Mouse (Mus musculus) midbrain, embryonic 13.5 days (tissue): ENCODE data around the gene Emilin1. TPM values are rescaled to one million over a fixed set of nuclear protein-coding genes. Genes with fewer than 3 reads are reported as not detected.
"Not testable (repeated sequence)": the region's sequence is repeated elsewhere in the genome, so short reads cannot be mapped to it uniquely, and the experiment has no call there.

Source experiments
- ATAC-seq: fragments of 200-750 bp; cut with Nextera tagmentation; 2 replicates; pipeline ENCODE4 v1.8.0; 2017; ENCODE audit warnings: mild to moderate bottlenecking, moderate TSS enrichment, moderate library complexity
- H3K27ac ChIP-seq: fragments of 300-500 bp; sonication (generic); 2 replicates; pipeline ENCODE4 v1.5.1; 2015; ENCODE audit warnings: inconsistent platforms, mild to moderate bottlenecking, moderate library complexity
- H3K27me3 ChIP-seq: fragments of 300-500 bp; sonication (generic); 2 replicates; pipeline ENCODE4 v1.6.1; 2015; ENCODE audit warnings: mild to moderate bottlenecking, inconsistent platforms
- H3K36me3 ChIP-seq: fragments of 300-500 bp; sonication (generic); 2 replicates; pipeline ENCODE4 v1.6.1; 2015; ENCODE audit warnings: mild to moderate bottlenecking, inconsistent platforms
- H3K4me1 ChIP-seq: fragments of 300-500 bp; sonication (generic); replicated peaks from 2 replicates; pipeline ENCODE4 v1.6.1; 2015; ENCODE audit warnings: inconsistent platforms
- H3K4me2 ChIP-seq: fragments of 300-500 bp; sonication (generic); replicated peaks from 2 replicates; pipeline ENCODE4 v1.6.1; 2015; ENCODE audit warnings: moderate library complexity, mild to moderate bottlenecking, inconsistent platforms
- H3K4me3 ChIP-seq: fragments of 300-500 bp; sonication (generic); replicated peaks from 2 replicates; pipeline ENCODE4 v1.5.1; 2015; ENCODE audit warnings: mild to moderate bottlenecking, inconsistent platforms
- H3K9ac ChIP-seq: fragments of 300-500 bp; sonication (generic); replicated peaks from 2 replicates; pipeline ENCODE4 v1.6.1; 2015; ENCODE audit warnings: mild to moderate bottlenecking, inconsistent platforms
- H3K9me3 ChIP-seq: fragments of 300-500 bp; sonication (generic); 2 replicates; pipeline ENCODE4 v1.6.1; 2016; ENCODE audit warnings: mild to moderate bottlenecking, inconsistent platforms
- WGBS: fragments of 180-500 bp; shearing (Covaris S2); methylation state at CpG from one replicate; pipeline ENCODE4 v1.1.7; 2015; 5-methylcytosine and 5-hydroxymethylcytosine counted together
- polyA plus RNA-seq: library from polyadenylated mRNA; unstranded; fragments of >200 nt; fragmentation: Nextera tagmentation; extraction: Ambion mirVana; gene quantifications from 2 replicates; pipeline ENCODE4 v1.2.1, GENCODE M21; 2015

Gene Emilin1
- polyA plus RNA-seq, 1 experiment from 2014 or later: 16.6 TPM

GRCm38 (mm10) chr5:30881839-30882238 is 31.4 kb upstream of the Emilin1 start:
- H3K4me1 ChIP-seq, ATAC-seq, H3K27ac ChIP-seq, H3K9me3 ChIP-seq, H3K9ac ChIP-seq, H3K4me3 ChIP-seq, H3K4me2 ChIP-seq, H3K27me3 ChIP-seq: not testable (repeated sequence)
- H3K36me3 ChIP-seq: peaks cover 14% of the 10 kb centered on the region
- 85% methylated on average over 4 of the region's 4 CpGs for WGBS

- Histone ChIP-seq H3K4me3 (no peak overlapping the region), H3K27ac (no peak overlapping the region), H3K27me3 (no peaks in the 10 kb centered on the region), H3K9me3 (no peaks in the 10 kb centered on the region), H3K4me1 (peaks cover 25% of the 10 kb centered on the region), H3K36me3 (peaks cover 7% of the 10 kb centered on the region), H3K4me2 (peak overlapping the region; percentile 64; the same call in 1 of the 2 replicates), H3K9ac (no peak overlapping the region)
- 44% methylated on average over 4 of the region's 4 CpGs for WGBS
- no peak for ATAC-seq
These were observed 27.0 kb upstream of the Emilin1 start for GRCm38 (mm10) chr5:30886209-30886608.

- Histone ChIP-seq H3K9me3 (no peaks in the 10 kb centered on the region), H3K9ac (peak overlapping the region; percentile 73), H3K4me2 (peak overlapping the region; percentile 64), H3K4me1 (peaks cover 25% of the 10 kb centered on the region), H3K4me3 (peak overlapping the region; percentile 77), H3K27ac (peak overlapping the region; percentile 96), H3K27me3 (no peaks in the 10 kb centered on the region), H3K36me3 (peaks cover 12% of the 10 kb centered on the region)
- 30% methylated on average over 5 of the region's 5 CpGs for WGBS
- ATAC-seq: no peak
These were observed 26.5 kb upstream of the Emilin1 start for GRCm38 (mm10) chr5:30886731-30887130.

- peak overlapping the region; percentile 77 for H3K4me3 ChIP-seq
- ATAC-seq: peak; percentile 69
These were observed 25.9 kb upstream of the Emilin1 start for GRCm38 (mm10) chr5:30887331-30887761.

GRCm38 (mm10) chr5:30887858-30888336 is 25.3 kb upstream of the Emilin1 start:
- H3K36me3 ChIP-seq: peaks cover 24% of the 10 kb centered on the region
- peak overlapping the region; percentile 73 for H3K9ac ChIP-seq
- WGBS: under 1% methylated on average over 28 of the region's 28 CpGs
- H3K4me1 ChIP-seq: peaks cover 25% of the 10 kb centered on the region
- H3K9me3 ChIP-seq: no peaks in the 10 kb centered on the region
- peak overlapping the region; percentile 64 for H3K4me2 ChIP-seq
- H3K4me3 ChIP-seq: peak overlapping the region; percentile 77
- no peaks in the 10 kb centered on the region for H3K27me3 ChIP-seq
- H3K27ac ChIP-seq: peak overlapping the region; percentile 96
- ATAC-seq: peak; percentile 82

More at GRCm38 (mm10) chr5:30887331-30887761, 25.9 kb upstream of the Emilin1 start:
- H3K9me3 ChIP-seq: no peaks in the 10 kb centered on the region
- H3K4me1 ChIP-seq: peaks cover 25% of the 10 kb centered on the region
- peak overlapping the region; percentile 64 for H3K4me2 ChIP-seq
- peak overlapping the region; percentile 73 for H3K9ac ChIP-seq
- no peaks in the 10 kb centered on the region for H3K27me3 ChIP-seq
- peak overlapping the region; percentile 96 for H3K27ac ChIP-seq
- H3K36me3 ChIP-seq: peaks cover 18% of the 10 kb centered on the region
- 0% methylated on average over 19 of the region's 19 CpGs for WGBS

- Histone ChIP-seq H3K4me2 (peak within 1 kb of the TSS; percentile 64), H3K9ac (peak within 1 kb of the TSS; percentile 86), H3K4me1 (peaks cover 25% of the 10 kb centered on the region), H3K9me3 (no peaks in the 10 kb centered on the region), H3K36me3 (peaks cover 30% of the 10 kb centered on the region), H3K27me3 (no peaks in the 10 kb centered on the region), H3K4me3 (peak within 1 kb of the TSS; percentile 77), H3K27ac (peak within 1 kb of the TSS; percentile 96)
- WGBS: under 1% methylated on average over 40 of the region's 42 CpGs
- peak; percentile 92 for ATAC-seq
These were observed 24.7 kb upstream of the Emilin1 start, which contains the start of gene Agbl5 for GRCm38 (mm10) chr5:30888337-30889087. Gene Agbl5, plus strand, starts transcription at chr5:30888694.

GRCm38 (mm10) chr5:30889088-30889754 is 24.0 kb upstream of the Emilin1 start:
- peak overlapping the region; percentile 86 for H3K9ac ChIP-seq
- peak overlapping the region; percentile 64 for H3K4me2 ChIP-seq
- H3K36me3 ChIP-seq: peaks cover 37% of the 10 kb centered on the region
- H3K9me3 ChIP-seq: no peaks in the 10 kb centered on the region
- peak overlapping the region; percentile 77 for H3K4me3 ChIP-seq
- no peaks in the 10 kb centered on the region for H3K27me3 ChIP-seq
- ATAC-seq: peak; percentile 37
- H3K4me1 ChIP-seq: peaks cover 25% of the 10 kb centered on the region
- WGBS: 1% methylated on average over 31 of the region's 42 CpGs
- H3K27ac ChIP-seq: peak overlapping the region; percentile 96

GRCm38 (mm10) chr5:30890375-30890774 is 22.8 kb upstream of the Emilin1 start:
- Histone ChIP-seq H3K27me3 (no peaks in the 10 kb centered on the region), H3K36me3 (peaks cover 49% of the 10 kb centered on the region), H3K27ac (no peak overlapping the region), H3K4me1 (peaks cover 25% of the 10 kb centered on the region), H3K4me2 (peak overlapping the region; percentile 64), H3K9ac (peak overlapping the region; percentile 86), H3K4me3 (peak overlapping the region; percentile 77), H3K9me3 (no peaks in the 10 kb centered on the region)
- 87% methylated on average over 7 of the region's 7 CpGs for WGBS
- no peak for ATAC-seq

GRCm38 (mm10) chr5:30901860-30902259 is 11.3 kb upstream of the Emilin1 start:
- Histone ChIP-seq H3K9me3 (no peaks in the 10 kb centered on the region), H3K36me3 (peaks cover 75% of the 10 kb centered on the region), H3K27ac (no peak overlapping the region), H3K4me2 (no peak overlapping the region), H3K4me3 (no peak overlapping the region), H3K9ac (no peak overlapping the region), H3K27me3 (no peaks in the 10 kb centered on the region), H3K4me1 (peaks cover 22% of the 10 kb centered on the region)
- 96% methylated on average over 5 of the region's 5 CpGs for WGBS
- no peak for ATAC-seq

GRCm38 (mm10) chr5:30907413-30908059 is 5.7 kb upstream of the Emilin1 start, which contains the start of gene Ost4:
Gene Ost4, minus strand, starts transcription at chr5:30907788.
- H3K9ac ChIP-seq: peak within 1 kb of the TSS; percentile 81
- H3K36me3 ChIP-seq: peaks cover 37% of the 10 kb centered on the region
- no peaks in the 10 kb centered on the region for H3K9me3 ChIP-seq
- H3K27me3 ChIP-seq: no peaks in the 10 kb centered on the region
- ATAC-seq: peak; percentile 96
- H3K4me2 ChIP-seq: peak within 1 kb of the TSS; percentile 93
- WGBS: under 1% methylated on average over 58 of the region's 58 CpGs
- H3K4me1 ChIP-seq: peaks cover 43% of the 10 kb centered on the region
- peak within 1 kb of the TSS; percentile 81 for H3K27ac ChIP-seq
- peak within 1 kb of the TSS; percentile 74 for H3K4me3 ChIP-seq

GRCm38 (mm10) chr5:30908426-30909299 is 4.5 kb upstream of the Emilin1 start:
- WGBS: 58% methylated on average over 13 of the region's 13 CpGs
- H3K27ac ChIP-seq: 0 out of 2 replicates have a peak overlapping the region, but pooled peaks have one; percentile 81
- peak; percentile 6; the same call in 1 of the 2 replicates for ATAC-seq
- peaks cover 54% of the 10 kb centered on the region for H3K4me1 ChIP-seq
- H3K27me3 ChIP-seq: no peaks in the 10 kb centered on the region
- H3K4me3 ChIP-seq: peak overlapping the region; percentile 74
- H3K9ac ChIP-seq: peak overlapping the region; percentile 81; the same call in 1 of the 2 replicates
- H3K9me3 ChIP-seq: no peaks in the 10 kb centered on the region
- H3K36me3 ChIP-seq: peaks cover 25% of the 10 kb centered on the region
- H3K4me2 ChIP-seq: peak overlapping the region; percentile 93
